Mouse (Mus musculus): ENCODE results near the gene Stk38l. TPM values are rescaled to one million over a fixed set of nuclear protein-coding genes. Genes with fewer than 3 reads are reported as not detected.

Stk38l gene
- polyA plus RNA-seq, 1 experiment from 2014 or later, result 50.6 TPM

- Histone ChIP-seq H3K4me3 (no peak overlapping the region), H3K27me3 (replicated peaks) (no peaks in the 10 kb centered on the region), H3K27ac (ENCODE audit: poor library complexity, severe bottlenecking) (no peak overlapping the region), H3K9me3 (replicated peaks) (peaks cover 7% of the 10 kb centered on the region), H3K4me1 (replicated peaks) (0 out of 2 replicates have a peak, but pooled peaks cover 5% of the 10 kb centered on the region), H3K4me2 (no peak overlapping the region), H3K36me3 (no peaks in the 10 kb centered on the region), H3K9ac (no peak overlapping the region)
- 98% methylated on average over 1 of the region's 1 CpGs for WGBS
- no peak for ATAC-seq (ENCODE audit: insufficient number of reproducible peaks, low FRiP score)
Measured at GRCm38 (mm10) chr6:146700461-146700860, 24.3 kb upstream of the Stk38l start.

DNA sequence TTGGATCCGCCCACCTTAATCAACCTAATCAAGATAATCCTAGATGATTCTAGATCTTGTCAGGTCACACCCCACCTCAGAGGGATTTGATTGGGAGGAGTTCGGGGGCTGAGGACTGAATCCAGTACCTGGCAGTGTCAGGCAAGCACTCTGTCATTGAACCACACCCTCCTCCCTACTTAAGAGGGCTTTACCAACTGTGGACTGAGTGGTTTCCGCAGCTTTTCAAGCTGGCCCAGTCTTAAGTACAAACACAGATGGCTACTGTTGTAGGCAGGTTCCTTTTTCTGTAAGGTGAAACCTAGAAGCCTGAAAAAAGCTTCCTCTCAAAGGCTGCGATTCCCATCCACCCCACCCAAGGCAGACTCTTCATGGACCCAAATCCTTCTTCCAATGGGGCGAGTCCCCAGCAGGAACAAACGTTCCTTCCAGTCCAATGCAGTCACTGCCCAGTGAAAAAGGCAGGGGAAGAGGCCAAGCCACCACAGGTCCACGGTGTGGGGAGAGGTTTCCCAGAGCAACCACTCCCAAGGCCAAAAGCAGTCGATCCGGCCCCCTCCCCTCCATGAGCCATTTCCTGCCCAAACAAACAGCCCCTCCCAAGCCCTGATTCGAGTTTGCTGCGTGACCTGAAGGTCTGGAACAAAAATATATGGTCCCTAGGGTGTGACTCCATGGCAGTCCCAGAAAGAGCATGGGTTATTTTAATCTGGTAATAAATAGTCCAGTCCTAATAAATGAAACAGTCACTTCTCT lies 22.5 kb upstream of the Stk38l start:
- Histone ChIP-seq H3K27me3 (replicated peaks) (no peaks in the 10 kb centered on the region), H3K4me2 (no peak overlapping the region), H3K36me3 (no peaks in the 10 kb centered on the region), H3K4me1 (replicated peaks) (0 out of 2 replicates have a peak, but pooled peaks cover 5% of the 10 kb centered on the region), H3K4me3 (no peak overlapping the region), H3K9me3 (replicated peaks) (peaks cover 12% of the 10 kb centered on the region), H3K9ac (no peak overlapping the region), H3K27ac (ENCODE audit: poor library complexity, severe bottlenecking) (no peak overlapping the region)
- ATAC-seq (ENCODE audit: insufficient number of reproducible peaks, low FRiP score), result no peak
- WGBS, result 67% methylated on average over 11 of the region's 11 CpGs

DNA sequence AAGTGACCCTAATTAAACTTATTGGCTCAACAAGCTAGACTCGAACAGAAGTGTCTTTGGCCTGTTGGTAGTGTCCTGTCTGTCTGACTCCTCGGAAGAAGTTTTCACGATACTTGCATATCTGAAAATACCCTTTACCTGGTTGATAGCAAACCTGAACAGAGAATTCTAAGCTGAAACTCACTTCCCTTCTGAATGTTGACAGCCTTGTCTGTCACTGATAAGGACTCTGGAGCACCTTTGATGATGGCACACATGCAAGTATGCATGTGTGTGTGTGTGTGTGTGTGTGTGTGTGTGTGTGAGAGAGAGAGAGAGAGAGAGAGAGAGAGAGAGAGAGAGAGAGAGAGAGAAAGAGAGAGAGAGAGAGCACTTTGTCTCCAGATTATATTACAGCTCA lies 21.4 kb upstream of the Stk38l start:
- H3K27ac ChIP-seq (ENCODE audit: poor library complexity, severe bottlenecking), result no peak overlapping the region
- ATAC-seq (ENCODE audit: insufficient number of reproducible peaks, low FRiP score), result no peak

GRCm38 (mm10) chr6:146705631-146706030 lies 19.2 kb upstream of the Stk38l start:
- H3K9ac ChIP-seq, result no peak overlapping the region
- H3K36me3 ChIP-seq, result no peaks in the 10 kb centered on the region
- no peak for ATAC-seq (ENCODE audit: insufficient number of reproducible peaks, low FRiP score)
- H3K4me2 ChIP-seq, result no peak overlapping the region
- WGBS, result 89% methylated on average over 1 of the region's 1 CpGs
- no peaks in the 10 kb centered on the region for H3K27me3 ChIP-seq (replicated peaks)
- no peak overlapping the region for H3K4me3 ChIP-seq
- no peak overlapping the region for H3K27ac ChIP-seq (ENCODE audit: poor library complexity, severe bottlenecking)
- H3K9me3 ChIP-seq (replicated peaks), result peaks cover 8% of the 10 kb centered on the region
- 0 out of 2 replicates have a peak, but pooled peaks cover 5% of the 10 kb centered on the region for H3K4me1 ChIP-seq (replicated peaks)

More for the DNA sequence above, 21.4 kb upstream of the Stk38l start:
- Histone ChIP-seq H3K9me3 (replicated peaks) (peaks cover 12% of the 10 kb centered on the region), H3K4me2 (no peak overlapping the region), H3K9ac (no peak overlapping the region), H3K4me1 (replicated peaks) (0 out of 2 replicates have a peak, but pooled peaks cover 5% of the 10 kb centered on the region), H3K4me3 (no peak overlapping the region), H3K27me3 (replicated peaks) (no peaks in the 10 kb centered on the region), H3K36me3 (no peaks in the 10 kb centered on the region)
- 62% methylated on average over 3 of the region's 3 CpGs for WGBS

DNA sequence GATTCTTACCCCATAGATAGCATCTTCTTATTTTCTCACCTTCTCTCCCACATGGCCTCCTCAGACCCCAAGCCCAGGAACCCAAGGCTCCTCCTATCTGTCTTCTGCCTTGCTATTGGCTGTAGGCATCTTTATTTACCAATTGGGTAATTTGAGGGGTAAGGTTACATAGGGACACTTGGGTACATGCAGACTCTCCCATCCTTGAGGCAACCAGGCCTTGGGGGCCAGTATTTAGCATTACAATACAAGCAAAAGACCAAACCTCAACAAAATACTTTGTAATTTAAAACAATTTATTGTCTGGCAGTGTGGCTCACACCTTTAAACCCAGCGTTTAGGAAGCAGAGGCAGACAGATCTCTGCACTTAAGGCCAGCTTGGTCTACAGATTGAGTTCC lies 5.2 kb upstream of the Stk38l start:
- Histone ChIP-seq H3K4me1 (replicated peaks) (no peaks in the 10 kb centered on the region), H3K27ac (ENCODE audit: poor library complexity, severe bottlenecking) (no peak overlapping the region), H3K9me3 (replicated peaks) (no peaks in the 10 kb centered on the region), H3K36me3 (no peaks in the 10 kb centered on the region), H3K27me3 (replicated peaks) (no peaks in the 10 kb centered on the region), H3K4me3 (no peak overlapping the region), H3K9ac (no peak overlapping the region), H3K4me2 (no peak overlapping the region)
- 58% methylated on average over 1 of the region's 1 CpGs for WGBS
- ATAC-seq (ENCODE audit: insufficient number of reproducible peaks, low FRiP score), result no peak

- 92% methylated on average over 3 of the region's 3 CpGs for WGBS
- no peaks in the 10 kb centered on the region for H3K9me3 ChIP-seq (replicated peaks)
- H3K4me1 ChIP-seq (replicated peaks), result peaks cover 12% of the 10 kb centered on the region; the same call in 1 of the 2 replicates
- no peak for ATAC-seq (ENCODE audit: insufficient number of reproducible peaks, low FRiP score)
- no peak overlapping the region for H3K9ac ChIP-seq
- no peak overlapping the region for H3K27ac ChIP-seq (ENCODE audit: poor library complexity, severe bottlenecking)
- no peak overlapping the region for H3K4me2 ChIP-seq
- H3K27me3 ChIP-seq (replicated peaks), result no peaks in the 10 kb centered on the region
- H3K4me3 ChIP-seq, result no peak overlapping the region
- no peaks in the 10 kb centered on the region for H3K36me3 ChIP-seq
Measured at GRCm38 (mm10) chr6:146723805-146724204, 990 bp upstream of the Stk38l start.

- Histone ChIP-seq H3K27me3 (replicated peaks) (no peaks in the 10 kb centered on the region), H3K4me3 (peak overlapping the region; percentile 78), H3K9me3 (replicated peaks) (no peaks in the 10 kb centered on the region), H3K36me3 (no peaks in the 10 kb centered on the region), H3K4me1 (replicated peaks) (peaks cover 21% of the 10 kb centered on the region), H3K27ac (ENCODE audit: poor library complexity, severe bottlenecking) (peak overlapping the region; percentile 79), H3K4me2 (peak overlapping the region; percentile 67), H3K9ac (peak overlapping the region; percentile 97)
- ATAC-seq (ENCODE audit: insufficient number of reproducible peaks, low FRiP score), result peak; percentile 61
- WGBS, result under 1% methylated on average over 30 of the region's 30 CpGs
Measured at GRCm38 (mm10) chr6:146725384-146725791, 593 bp downstream of the Stk38l start.

- 0 out of 2 replicates have a peak overlapping the region, but pooled peaks have one; percentile 36 for H3K9ac ChIP-seq
- no peaks in the 10 kb centered on the region for H3K36me3 ChIP-seq
- H3K9me3 ChIP-seq (replicated peaks), result no peaks in the 10 kb centered on the region
Measured at GRCm38 (mm10) chr6:146731031-146731430, 6.2 kb downstream of the Stk38l start.

GRCm38 (mm10) chr6:146731692-146732091 lies 6.9 kb downstream of the Stk38l start:
- no peak for ATAC-seq (ENCODE audit: insufficient number of reproducible peaks, low FRiP score)
- Histone ChIP-seq H3K36me3 (no peaks in the 10 kb centered on the region), H3K4me2 (no peak overlapping the region), H3K4me1 (replicated peaks) (peaks cover 63% of the 10 kb centered on the region), H3K4me3 (no peak overlapping the region), H3K27ac (ENCODE audit: poor library complexity, severe bottlenecking) (peak overlapping the region; percentile 12; the same call in 1 of the 2 replicates), H3K9me3 (replicated peaks) (no peaks in the 10 kb centered on the region), H3K9ac (no peak overlapping the region), H3K27me3 (replicated peaks) (no peaks in the 10 kb centered on the region)
- 34% methylated on average over 2 of the region's 2 CpGs for WGBS

More at GRCm38 (mm10) chr6:146731031-146731430, 6.2 kb downstream of the Stk38l start:
- 91% methylated on average over 1 of the region's 1 CpGs for WGBS
- Histone ChIP-seq H3K27me3 (replicated peaks) (no peaks in the 10 kb centered on the region), H3K4me1 (replicated peaks) (peaks cover 64% of the 10 kb centered on the region), H3K4me2 (no peak overlapping the region), H3K27ac (ENCODE audit: poor library complexity, severe bottlenecking) (no peak overlapping the region), H3K4me3 (no peak overlapping the region)
- ATAC-seq (ENCODE audit: insufficient number of reproducible peaks, low FRiP score), result no peak

- Histone ChIP-seq H3K4me2 (no peak overlapping the region), H3K9me3 (replicated peaks) (no peaks in the 10 kb centered on the region), H3K27ac (ENCODE audit: poor library complexity, severe bottlenecking) (peak overlapping the region; percentile 35), H3K9ac (no peak overlapping the region), H3K4me3 (no peak overlapping the region), H3K36me3 (no peaks in the 10 kb centered on the region), H3K27me3 (replicated peaks) (no peaks in the 10 kb centered on the region), H3K4me1 (replicated peaks) (peaks cover 63% of the 10 kb centered on the region)
- WGBS, result 47% methylated on average over 3 of the region's 3 CpGs
- no peak for ATAC-seq (ENCODE audit: insufficient number of reproducible peaks, low FRiP score)
Measured at GRCm38 (mm10) chr6:146732232-146732631, 7.4 kb downstream of the Stk38l start.

DNA sequence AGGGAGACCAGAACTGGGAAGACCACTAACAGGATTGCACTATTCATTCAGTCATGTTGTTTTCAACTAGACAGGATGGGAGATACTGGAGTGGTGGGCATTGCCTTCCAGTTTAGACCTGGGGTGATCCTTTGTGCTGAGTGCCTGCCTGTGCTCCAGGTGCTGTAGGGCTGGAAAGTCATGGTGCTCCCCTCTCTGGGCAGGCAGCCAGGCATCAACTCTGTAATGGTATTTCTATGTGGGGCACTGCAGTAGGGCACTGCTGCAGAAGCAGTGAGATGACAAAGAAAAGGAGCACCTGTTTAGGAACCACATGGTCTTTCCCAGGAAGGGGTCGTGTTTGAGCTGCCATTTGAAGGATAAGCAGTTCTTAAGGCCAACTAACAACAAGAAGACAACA lies 7.9 kb downstream of the Stk38l start:
- no peak overlapping the region for H3K9ac ChIP-seq
- WGBS, result 39% methylated on average over 1 of the region's 1 CpGs
- peak overlapping the region; percentile 35 for H3K27ac ChIP-seq (ENCODE audit: poor library complexity, severe bottlenecking)
- H3K4me1 ChIP-seq (replicated peaks), result peaks cover 62% of the 10 kb centered on the region
- no peaks in the 10 kb centered on the region for H3K36me3 ChIP-seq
- no peak for ATAC-seq (ENCODE audit: insufficient number of reproducible peaks, low FRiP score)
- H3K27me3 ChIP-seq (replicated peaks), result no peaks in the 10 kb centered on the region
- no peaks in the 10 kb centered on the region for H3K9me3 ChIP-seq (replicated peaks)
- no peak overlapping the region for H3K4me2 ChIP-seq
- no peak overlapping the region for H3K4me3 ChIP-seq
